Mouse (Mus musculus): ENCODE results near the gene Ctsl. TPM values are rescaled to one million over a fixed set of nuclear protein-coding genes. Genes with fewer than 3 reads are reported as not detected.
A peak's percentile ranks its signal among the peaks of the same experiment; 100 is the strongest.

The Ctsl gene
- polyA plus RNA-seq, 1 experiment, result 141 TPM

GRCm38 (mm10) chr13:64315483-64316050, 55.1 kb downstream of the Ctsl start:
- peak in 1 of 2 experiments; percentile 82 for DNase-seq (ENCODE audit: extremely low spot score in 1 of 2, low spot score in 1 of 2)

GRCm38 (mm10) chr13:64314041-64314440, 56.6 kb downstream of the Ctsl start:
- no peak for DNase-seq (ENCODE audit: extremely low spot score in 1 of 2, low spot score in 1 of 2)

GRCm38 (mm10) chr13:64312916-64313289, 57.8 kb downstream of the Ctsl start:
- DNase-seq (ENCODE audit: extremely low spot score in 1 of 2, low spot score in 1 of 2), result no peak

- DNase-seq (ENCODE audit: extremely low spot score in 1 of 2, low spot score in 1 of 2), result peak; percentile 81 to 92
Measured at GRCm38 (mm10) chr13:64312024-64312915, 58.4 kb downstream of the Ctsl start, which contains the start of gene Aaed1. TSS of gene Aaed1 (minus strand) at chr13:64312710.

GRCm38 (mm10) chr13:64311266-64311665, 59.4 kb downstream of the Ctsl start:
- DNase-seq (ENCODE audit: extremely low spot score in 1 of 2, low spot score in 1 of 2), result no peak

GRCm38 (mm10) chr13:64310585-64310984, 60.1 kb downstream of the Ctsl start:
- no peak for DNase-seq (ENCODE audit: extremely low spot score in 1 of 2, low spot score in 1 of 2)

GRCm38 (mm10) chr13:64309842-64310241, 60.8 kb downstream of the Ctsl start:
- no peak for DNase-seq (ENCODE audit: extremely low spot score in 1 of 2, low spot score in 1 of 2)

Other genes starting within 250 kb of the Ctsl start
- gene Slc35d2, start 241.5 kb downstream of the Ctsl start, polyA plus RNA-seq (2012; rRNA removed), result 1.3 and 1.6 TPM in 2 replicates
- 21.1 and 21.3 TPM in 2 replicates for gene Zfp367, start 217.7 kb downstream of the Ctsl start, polyA plus RNA-seq (2012; rRNA removed)
- 186 and 204 TPM in 2 replicates for gene Habp4, start 209.1 kb downstream of the Ctsl start, polyA plus RNA-seq (2012; rRNA removed)
- gene Cdc14b, start 95.6 kb downstream of the Ctsl start, polyA plus RNA-seq (2012; rRNA removed), result 10.6 and 11.8 TPM in 2 replicates
- 14.7 and 17.3 TPM in 2 replicates for gene Aaed1, start 58.2 kb downstream of the Ctsl start, polyA plus RNA-seq (2012; rRNA removed)
- gene Cdk20, start 61.4 kb upstream of the Ctsl start, polyA plus RNA-seq (2012; rRNA removed), result 16.5 and 16.9 TPM in 2 replicates
- not detected in 2 replicates for gene Fam240b, start 126.9 kb upstream of the Ctsl start, polyA plus RNA-seq (2012; rRNA removed)

Data from frontal cortex, adult 2 months (tissue).